ENCODE assay signal across 10 mouse cellular contexts in genomic region chr14:102769716-102770115, GRCm38 (mm10).
DNase-seq lines count a peak whose midpoint lies in the region; ATAC-seq and TF ChIP-seq lines count a peak whose summit lies in the region.
"Had no signal": no experiment of that assay in that cellular context is flagged by ENCODE, and none has a peak within 500 bp of the region (broad histone marks: within the 10 kb centered on the region; RNA-seq: fewer than 3 reads in every experiment).

No protein-coding gene starts in this region.

- no peak overlapping the region for H3K4me3 ChIP-seq in heart, embryonic 10.5 days
- no peak overlapping the region for H3K4me3 ChIP-seq in ES-Bruce4 (ENCODE audit: low read depth, low read length)
- H3K4me3 ChIP-seq: erythroblast, embryonic 14.5 days; limb, embryonic 13.5 days had no signal

- H3K27ac ChIP-seq in heart, embryonic 10.5 days, result no peak overlapping the region
- H3K27ac ChIP-seq in ES-Bruce4 (ENCODE audit: insufficient read depth, low read length), result no peak overlapping the region
- H3K27ac ChIP-seq: limb, embryonic 13.5 days had no signal

- no peak for TF ChIP-seq EP300 in ES-Bruce4 (IDR thresholded peaks at IDR 0.05; ENCODE audit: insufficient read depth, low read depth, low read length)

- H3K27me3 ChIP-seq in heart, embryonic 10.5 days (ENCODE audit: insufficient read depth, poor library complexity, severe bottlenecking), result no peaks in the 10 kb centered on the region
- no peaks in the 10 kb centered on the region for H3K27me3 ChIP-seq in ES-Bruce4 (ENCODE audit: control insufficient read depth, insufficient read depth, low read length, poor library complexity, severe bottlenecking)
- H3K27me3 ChIP-seq: limb, embryonic 13.5 days had no signal

- H3K9me3 ChIP-seq in heart, embryonic 10.5 days, result no peaks in the 10 kb centered on the region
- H3K9me3 ChIP-seq in ES-Bruce4 (replicated peaks; ENCODE audit: control insufficient read depth, insufficient read depth, low read length, poor library complexity, severe bottlenecking), result no peaks in the 10 kb centered on the region
- H3K9me3 ChIP-seq: limb, embryonic 13.5 days had no signal

- WGBS in heart, embryonic 10.5 days, result 66% methylated on average over 3 of the region's 3 CpGs

- DNase-seq in heart, adult 18-20 months, result peak; percentile 57 to 65
- no peak for DNase-seq in heart, embryonic 10.5 days (ENCODE audit: low spot score)
- peak; percentile 16 for DNase-seq in cerebellum, adult 9-11 months
- peak; percentile 9 for DNase-seq in induced T-regulatory cell, adult 2 months (ENCODE audit: low read depth)
- DNase-seq in lung, postnatal 10 days, result peak; percentile 29
- DNase-seq in thymus, postnatal 25 days, result peak; percentile 41

- ATAC-seq in frontal cortex, adult (ENCODE audit: low TSS enrichment), result no peak

- H3K9ac ChIP-seq in ES-Bruce4 (ENCODE audit: low read depth, poor library complexity, severe bottlenecking), result no peak overlapping the region
- H3K9ac ChIP-seq: limb, embryonic 13.5 days had no signal

- TF ChIP-seq CTCF in ES-Bruce4 (IDR thresholded peaks at IDR 0.05; ENCODE audit: low read depth, low read length), result peak; percentile 32

- no peaks in the 10 kb centered on the region for H3K36me3 ChIP-seq in heart, embryonic 10.5 days
- no peaks in the 10 kb centered on the region for H3K36me3 ChIP-seq in ES-Bruce4 (ENCODE audit: control insufficient read depth, insufficient read depth, low read length, poor library complexity, severe bottlenecking)
- H3K36me3 ChIP-seq: limb, embryonic 13.5 days had no signal

- no peak for TF ChIP-seq POLR2A in ES-Bruce4 (IDR thresholded peaks at IDR 0.05; ENCODE audit: insufficient read depth, low read length)

- H3K4me1 ChIP-seq in heart, embryonic 10.5 days, result no peaks in the 10 kb centered on the region
- H3K4me1 ChIP-seq in ES-Bruce4 (ENCODE audit: control insufficient read depth, insufficient read depth, low read length), result no peaks in the 10 kb centered on the region
- H3K4me1 ChIP-seq: limb, embryonic 13.5 days had no signal
